Mouse (Mus musculus) liver, embryonic 14.5 days (tissue): ENCODE measurements around the gene Dnajb6.

ENCODE experiments used
- CTCF ChIP-seq: IDR thresholded peaks from 2 replicates; pipeline ENCODE4 v1.5.1; 2016; ENCODE audit warnings: antibody characterized with exemption, low read depth, control low read depth
- EP300 ChIP-seq: IDR thresholded peaks from 2 replicates; pipeline ENCODE4 v1.6.1; 2016; ENCODE audit warnings: antibody characterized with exemption, low read depth

DNA sequence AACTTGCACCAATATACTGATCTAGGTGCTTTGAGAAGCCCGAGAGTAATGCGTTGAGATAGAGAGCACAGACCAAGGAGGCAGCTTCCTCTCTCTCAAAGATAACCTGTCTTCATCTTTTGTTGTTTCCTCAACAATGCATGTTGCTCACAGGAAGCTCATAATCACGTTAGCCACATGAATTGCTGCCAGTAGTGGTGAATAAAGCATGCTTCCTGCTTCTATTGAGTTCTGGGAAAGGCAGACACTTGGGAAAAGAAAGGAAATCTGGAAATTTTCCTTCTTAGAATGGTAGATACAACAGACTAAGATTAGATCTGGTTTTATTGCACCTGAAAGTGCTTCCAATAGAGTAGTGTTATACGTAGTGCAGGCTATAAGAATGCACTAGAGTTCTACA is 129.5 kb downstream of the Dnajb6 start:
- TF ChIP-seq CTCF (no peak), EP300 (no peak)
